Mouse (Mus musculus): ENCODE data around the gene Psmc6. TPM values are rescaled to one million over a fixed set of nuclear protein-coding genes. Genes with fewer than 3 reads are reported as not detected.

Gene Psmc6
- polyA plus RNA-seq, 1 experiment from 2014 or later = 178 TPM

- Histone ChIP-seq H3K27ac (ENCODE audit: low read depth, low read length) (no peak overlapping the region), H3K9ac (ENCODE audit: low read depth, low read length) (no peak overlapping the region), H3K4me1 (replicated peaks; ENCODE audit: control insufficient read depth, insufficient read depth, low read length) (no peaks in the 10 kb centered on the region), H3K27me3 (replicated peaks; ENCODE audit: control insufficient read depth, insufficient read depth, low read length) (no peaks in the 10 kb centered on the region), H3K4me3 (ENCODE audit: low read depth, low read length) (no peak overlapping the region), H3K9me3 (ENCODE audit: control insufficient read depth, low read length) (no peaks in the 10 kb centered on the region), H3K36me3 (ENCODE audit: control insufficient read depth, insufficient read depth, low read length) (peaks cover 9% of the 10 kb centered on the region; the same call in 1 of the 2 replicates), H3K4me2 (no peak overlapping the region)
- ATAC-seq (replicated peaks; ENCODE audit: low FRiP score) (no peak), DNase-seq (ENCODE audit: low spot score) (no peak)
- WGBS = 86% methylated on average over 3 of the region's 3 CpGs
These were observed 49.2 kb downstream of the Psmc6 start for GRCm38 (mm10) chr14:45378771-45379170.

- no peaks in the 10 kb centered on the region for H3K4me1 ChIP-seq (replicated peaks; ENCODE audit: control insufficient read depth, insufficient read depth, low read length)
- no peak overlapping the region for H3K9ac ChIP-seq (ENCODE audit: low read depth, low read length)
- H3K4me2 ChIP-seq = no peak overlapping the region
- no peaks in the 10 kb centered on the region for H3K9me3 ChIP-seq (ENCODE audit: control insufficient read depth, low read length)
- no peak overlapping the region for H3K27ac ChIP-seq (ENCODE audit: low read depth, low read length)
- peaks cover 9% of the 10 kb centered on the region; the same call in 1 of the 2 replicates for H3K36me3 ChIP-seq (ENCODE audit: control insufficient read depth, insufficient read depth, low read length)
- no peak overlapping the region for H3K4me3 ChIP-seq (ENCODE audit: low read depth, low read length)
- 85% methylated on average over 6 of the region's 6 CpGs for WGBS
- DNase-seq (ENCODE audit: low spot score) (no peak), ATAC-seq (replicated peaks; ENCODE audit: low FRiP score) (no peak)
- no peaks in the 10 kb centered on the region for H3K27me3 ChIP-seq (replicated peaks; ENCODE audit: control insufficient read depth, insufficient read depth, low read length)
These were observed 51.2 kb downstream of the Psmc6 start for GRCm38 (mm10) chr14:45380756-45381155.

DNA sequence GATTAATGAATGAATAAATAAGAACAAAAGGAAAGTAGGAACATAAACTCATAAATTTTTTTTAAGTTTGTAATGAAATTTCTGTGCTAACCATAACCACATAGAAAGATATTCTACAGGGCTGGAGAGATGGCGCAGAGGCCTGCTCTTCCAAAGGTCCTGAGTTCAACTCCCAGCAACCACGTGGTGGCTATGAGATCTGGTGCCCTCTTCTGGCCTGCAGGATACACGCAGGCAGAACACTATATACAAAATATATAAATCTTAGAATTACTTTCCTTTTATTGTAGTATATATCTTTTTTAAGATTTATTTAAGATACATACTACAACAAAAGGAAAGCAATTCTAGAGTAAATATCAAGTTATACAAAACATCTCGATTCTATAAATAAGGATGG lies 53.3 kb downstream of the Psmc6 start:
- no peaks in the 10 kb centered on the region for H3K9me3 ChIP-seq (ENCODE audit: control insufficient read depth, low read length)
- H3K9ac ChIP-seq (ENCODE audit: low read depth, low read length) = no peak overlapping the region
- H3K4me1 ChIP-seq (replicated peaks; ENCODE audit: control insufficient read depth, insufficient read depth, low read length) = peaks cover 13% of the 10 kb centered on the region
- DNase-seq (ENCODE audit: low spot score) (no peak), ATAC-seq (replicated peaks; ENCODE audit: low FRiP score) (no peak)
- 76% methylated on average over 4 of the region's 4 CpGs for WGBS
- H3K4me3 ChIP-seq (ENCODE audit: low read depth, low read length) = no peak overlapping the region
- H3K36me3 ChIP-seq (ENCODE audit: control insufficient read depth, insufficient read depth, low read length) = peaks cover 9% of the 10 kb centered on the region; the same call in 1 of the 2 replicates
- H3K27me3 ChIP-seq (replicated peaks; ENCODE audit: control insufficient read depth, insufficient read depth, low read length) = no peaks in the 10 kb centered on the region
- H3K27ac ChIP-seq (ENCODE audit: low read depth, low read length) = no peak overlapping the region
- H3K4me2 ChIP-seq = no peak overlapping the region

DNA sequence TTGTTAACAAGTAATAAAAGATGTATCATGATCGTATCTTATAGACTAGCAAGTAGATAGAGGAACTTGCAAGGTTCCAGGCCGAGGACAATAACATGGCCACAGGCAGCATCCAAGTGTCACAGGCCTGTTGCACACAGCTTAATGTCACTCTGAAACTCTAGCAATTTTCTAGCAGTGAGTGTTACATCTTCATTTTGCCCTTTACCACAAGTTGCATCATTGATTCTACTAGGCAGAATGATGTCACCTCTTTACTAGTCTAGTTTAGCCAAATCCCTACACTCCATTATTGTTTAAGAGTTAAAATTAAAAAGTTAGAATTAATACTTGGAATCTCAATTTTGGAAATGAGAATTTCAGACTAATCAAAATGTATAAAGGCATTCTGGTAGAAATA lies 56.0 kb downstream of the Psmc6 start:
- Histone ChIP-seq H3K27me3 (replicated peaks; ENCODE audit: control insufficient read depth, insufficient read depth, low read length) (no peaks in the 10 kb centered on the region), H3K27ac (ENCODE audit: low read depth, low read length) (no peak overlapping the region), H3K9ac (ENCODE audit: low read depth, low read length) (no peak overlapping the region), H3K9me3 (ENCODE audit: control insufficient read depth, low read length) (no peaks in the 10 kb centered on the region), H3K4me2 (no peak overlapping the region), H3K4me3 (ENCODE audit: low read depth, low read length) (no peak overlapping the region), H3K36me3 (ENCODE audit: control insufficient read depth, insufficient read depth, low read length) (peaks cover 2% of the 10 kb centered on the region; the same call in 1 of the 2 replicates), H3K4me1 (replicated peaks; ENCODE audit: control insufficient read depth, insufficient read depth, low read length) (peaks cover 13% of the 10 kb centered on the region)
- ATAC-seq (replicated peaks; ENCODE audit: low FRiP score) = no peak
- no peak for DNase-seq (ENCODE audit: low spot score)
- 88% methylated on average over 2 of the region's 2 CpGs for WGBS

- ATAC-seq (replicated peaks; ENCODE audit: low FRiP score) = no peak
- H3K9ac ChIP-seq (ENCODE audit: low read depth, low read length) = peak overlapping the region; percentile 85; the same call in 1 of the 2 replicates
- H3K27ac ChIP-seq (ENCODE audit: low read depth, low read length) = peak overlapping the region; percentile 65
These were observed 57.9 kb downstream of the Psmc6 start for GRCm38 (mm10) chr14:45387480-45387879.

DNA sequence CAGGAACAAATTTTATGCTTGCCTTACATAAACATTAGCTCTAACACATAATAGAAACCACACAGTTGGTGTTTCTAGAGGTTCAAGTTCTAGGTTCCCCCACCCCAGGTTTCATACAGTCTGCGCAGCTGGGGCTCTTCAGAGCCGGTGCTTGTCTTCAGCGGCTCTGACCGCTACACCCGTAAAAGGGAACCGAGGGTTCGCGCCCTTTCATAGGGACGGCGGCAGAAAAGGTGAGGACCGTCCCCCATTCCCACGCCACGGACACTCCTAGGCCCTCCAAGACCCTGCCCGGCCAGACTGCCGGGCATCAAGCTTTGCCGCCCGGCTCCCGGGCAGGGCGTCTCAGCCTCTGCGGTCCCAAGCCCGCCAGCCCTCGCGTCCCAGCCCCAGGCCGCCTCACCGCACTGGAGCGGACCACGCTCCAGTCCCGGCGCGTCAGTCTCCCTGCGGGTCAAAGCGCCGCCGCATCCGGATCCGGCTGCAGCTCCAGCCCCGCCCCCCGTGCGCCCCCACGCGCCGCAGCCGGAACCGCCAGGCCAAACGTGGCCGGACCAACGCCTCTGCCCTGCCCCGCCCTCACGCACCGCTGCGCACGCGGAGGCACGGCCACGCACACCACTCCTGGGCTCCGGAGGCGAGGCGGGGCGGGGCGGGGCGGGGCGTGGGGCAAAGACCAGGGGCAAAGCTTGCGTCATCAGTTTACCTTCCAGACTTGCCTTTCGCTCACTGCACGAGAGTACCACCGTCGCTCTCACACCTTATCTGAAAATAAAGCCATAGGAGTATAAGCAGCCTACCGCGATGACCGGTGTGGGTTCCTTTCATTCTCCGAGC lies 59.0 kb downstream of the Psmc6 start:
- WGBS = under 1% methylated on average over 70 of the region's 71 CpGs
- H3K36me3 ChIP-seq (ENCODE audit: control insufficient read depth, insufficient read depth, low read length) = no peaks in the 10 kb centered on the region
- peak; percentile 88 for DNase-seq (ENCODE audit: low spot score)

More at GRCm38 (mm10) chr14:45387480-45387879, 57.9 kb downstream of the Psmc6 start:
- Histone ChIP-seq H3K4me3 (ENCODE audit: low read depth, low read length) (peak overlapping the region; percentile 83), H3K4me2 (peak overlapping the region; percentile 84), H3K9me3 (ENCODE audit: control insufficient read depth, low read length) (no peaks in the 10 kb centered on the region), H3K4me1 (replicated peaks; ENCODE audit: control insufficient read depth, insufficient read depth, low read length) (peaks cover 13% of the 10 kb centered on the region), H3K27me3 (replicated peaks; ENCODE audit: control insufficient read depth, insufficient read depth, low read length) (no peaks in the 10 kb centered on the region), H3K36me3 (ENCODE audit: control insufficient read depth, insufficient read depth, low read length) (peaks cover 2% of the 10 kb centered on the region; the same call in 1 of the 2 replicates)
- WGBS = 11% methylated on average over 2 of the region's 2 CpGs
- DNase-seq (ENCODE audit: low spot score) = no peak

DNA sequence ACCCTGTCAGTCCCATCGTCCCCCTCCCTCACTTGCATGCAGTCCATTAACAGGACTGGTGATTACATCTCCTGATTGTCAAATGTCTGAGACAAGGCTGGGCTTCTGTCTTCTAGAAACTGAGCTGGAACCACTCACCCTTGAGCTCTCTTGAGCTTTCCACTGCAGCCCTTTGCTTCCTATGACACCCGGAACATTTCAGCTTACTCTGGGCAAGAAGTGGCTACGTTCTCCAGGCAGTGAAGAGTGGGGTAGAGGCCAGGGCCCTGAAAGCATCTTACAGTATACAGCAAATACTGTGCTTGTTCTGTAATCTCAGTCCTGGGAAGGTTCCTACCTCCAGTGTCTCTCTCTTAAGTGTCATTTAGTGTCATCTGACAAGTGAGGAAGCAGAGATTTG lies 59.6 kb downstream of the Psmc6 start:
- Histone ChIP-seq H3K4me1 (replicated peaks; ENCODE audit: control insufficient read depth, insufficient read depth, low read length) (peaks cover 13% of the 10 kb centered on the region), H3K27ac (ENCODE audit: low read depth, low read length) (peak overlapping the region; percentile 77), H3K4me3 (ENCODE audit: low read depth, low read length) (peak overlapping the region; percentile 83), H3K4me2 (peak overlapping the region; percentile 84), H3K36me3 (ENCODE audit: control insufficient read depth, insufficient read depth, low read length) (no peaks in the 10 kb centered on the region), H3K9ac (ENCODE audit: low read depth, low read length) (peak overlapping the region; percentile 85), H3K27me3 (replicated peaks; ENCODE audit: control insufficient read depth, insufficient read depth, low read length) (no peaks in the 10 kb centered on the region), H3K9me3 (ENCODE audit: control insufficient read depth, low read length) (no peaks in the 10 kb centered on the region)
- DNase-seq (ENCODE audit: low spot score) (no peak), ATAC-seq (replicated peaks; ENCODE audit: low FRiP score) (no peak)
- 22% methylated on average over 3 of the region's 3 CpGs for WGBS

More for the DNA sequence above, 59.0 kb downstream of the Psmc6 start:
- peak; percentile 92 for ATAC-seq (replicated peaks; ENCODE audit: low FRiP score)
- Histone ChIP-seq H3K27ac (ENCODE audit: low read depth, low read length) (peak overlapping the region; percentile 77), H3K4me1 (replicated peaks; ENCODE audit: control insufficient read depth, insufficient read depth, low read length) (peaks cover 13% of the 10 kb centered on the region), H3K9ac (ENCODE audit: low read depth, low read length) (peak overlapping the region; percentile 85), H3K4me3 (ENCODE audit: low read depth, low read length) (peak overlapping the region; percentile 83), H3K27me3 (replicated peaks; ENCODE audit: control insufficient read depth, insufficient read depth, low read length) (no peaks in the 10 kb centered on the region), H3K4me2 (peak overlapping the region; percentile 84), H3K9me3 (ENCODE audit: control insufficient read depth, low read length) (no peaks in the 10 kb centered on the region)

Data from liver, embryonic 11.5 days (tissue).